Mouse (Mus musculus): ENCODE data around the gene Angpt4. TPM values are rescaled to one million over a fixed set of nuclear protein-coding genes. Genes with fewer than 3 reads are reported as not detected.

The Angpt4 gene
- 0.26 and 0.32 TPM in 2 replicates for polyA plus RNA-seq (2012; rRNA removed)

DNA sequence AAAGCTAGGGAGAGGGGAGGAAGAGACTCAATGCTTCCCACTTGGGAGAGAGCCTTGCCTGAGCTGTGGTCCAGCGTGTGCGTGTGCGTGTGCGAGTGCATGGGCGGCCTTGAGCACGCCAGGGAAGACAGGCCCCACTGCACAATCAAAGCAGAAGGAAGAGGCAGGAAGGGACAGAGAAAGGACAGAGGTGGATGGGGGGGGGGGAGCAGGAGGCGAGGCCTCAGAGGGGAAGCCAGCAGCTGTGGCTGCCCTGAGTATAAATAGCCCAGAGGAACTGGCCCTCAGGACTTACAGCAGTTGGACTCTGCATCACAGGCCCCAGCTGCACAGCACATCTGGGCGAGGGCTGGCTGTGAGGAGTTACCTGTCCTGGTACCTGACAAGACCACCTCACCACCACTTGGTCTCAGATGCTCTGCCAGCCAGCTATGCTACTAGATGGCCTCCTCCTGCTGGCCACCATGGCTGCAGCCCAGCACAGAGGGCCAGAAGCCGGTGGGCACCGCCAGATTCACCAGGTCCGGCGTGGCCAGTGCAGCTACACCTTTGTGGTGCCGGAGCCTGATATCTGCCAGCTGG lies at the start of gene Angpt4:
Angpt4 (plus strand) TSS at position 292 of the 582 bp plus-strand sequence.
- DNase-seq (ENCODE audit: extremely low spot score in 1 of 2, low spot score in 1 of 2), result no peak

GRCm38 (mm10) chr2:151862257-151862810 lies 48.7 kb upstream of the Angpt4 start:
- DNase-seq (ENCODE audit: extremely low spot score in 1 of 2, low spot score in 1 of 2), result no peak

- no peak for DNase-seq (ENCODE audit: extremely low spot score in 1 of 2, low spot score in 1 of 2)
These were observed 46.1 kb upstream of the Angpt4 start for GRCm38 (mm10) chr2:151864941-151865340.

- DNase-seq (ENCODE audit: extremely low spot score in 1 of 2, low spot score in 1 of 2), result peak; percentile 53 to 91
These were observed 44.5 kb upstream of the Angpt4 start for GRCm38 (mm10) chr2:151866487-151866886.

DNA sequence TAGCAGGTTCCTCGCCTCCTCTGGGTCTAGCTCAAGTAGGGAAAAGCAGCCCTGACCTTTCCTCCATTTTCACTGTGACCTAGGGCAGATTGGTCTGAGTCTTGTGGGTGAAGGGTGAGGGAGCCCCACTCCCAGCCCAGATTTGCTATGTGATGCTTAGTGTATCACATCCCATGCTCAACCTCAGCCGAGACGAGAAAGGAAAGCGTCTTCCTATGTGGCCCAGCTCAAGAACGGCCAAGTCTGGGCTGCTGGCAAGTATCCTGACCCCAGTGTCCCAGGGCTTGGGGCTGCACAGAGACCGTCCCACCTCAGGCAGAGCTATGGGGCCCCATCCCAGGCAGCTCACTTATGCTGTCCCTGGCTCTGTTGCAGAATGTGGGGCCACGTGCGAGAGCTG lies 42.8 kb upstream of the Angpt4 start:
- no peak for DNase-seq (ENCODE audit: extremely low spot score in 1 of 2, low spot score in 1 of 2)

GRCm38 (mm10) chr2:151874551-151874950 lies 36.5 kb upstream of the Angpt4 start:
- peak in 1 of 2 experiments; percentile 59 for DNase-seq (ENCODE audit: extremely low spot score in 1 of 2, low spot score in 1 of 2)

DNA sequence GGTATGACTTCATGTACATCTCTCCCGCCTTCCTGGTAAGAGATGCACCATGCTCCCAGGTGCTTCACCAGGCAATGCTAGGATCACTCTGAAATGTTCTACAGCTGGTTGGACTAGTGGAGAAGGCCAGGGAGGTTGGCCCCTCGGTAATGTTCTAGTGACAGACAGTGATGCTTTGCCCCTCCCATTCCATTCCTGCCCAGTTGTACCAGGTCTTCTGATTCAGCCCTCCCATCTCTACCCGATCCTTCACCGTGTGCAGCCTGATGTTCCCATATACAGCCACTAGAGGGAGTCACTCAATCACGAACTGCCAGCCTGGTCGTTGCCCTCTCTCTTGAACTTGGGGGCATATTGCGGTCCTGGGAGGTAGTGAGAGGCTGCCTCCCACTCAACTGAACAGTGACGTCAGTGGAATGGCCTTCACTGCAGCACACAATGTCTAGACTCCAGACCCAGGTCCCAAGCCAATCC lies 35.0 kb upstream of the Angpt4 start:
- DNase-seq (ENCODE audit: extremely low spot score in 1 of 2, low spot score in 1 of 2), result peak in 1 of 2 experiments; percentile 72

- DNase-seq (ENCODE audit: extremely low spot score in 1 of 2, low spot score in 1 of 2), result no peak
These were observed 32.4 kb upstream of the Angpt4 start for GRCm38 (mm10) chr2:151878645-151879044.

GRCm38 (mm10) chr2:151879760-151880159 lies 31.2 kb upstream of the Angpt4 start:
- no peak for DNase-seq (ENCODE audit: extremely low spot score in 1 of 2, low spot score in 1 of 2)

DNA sequence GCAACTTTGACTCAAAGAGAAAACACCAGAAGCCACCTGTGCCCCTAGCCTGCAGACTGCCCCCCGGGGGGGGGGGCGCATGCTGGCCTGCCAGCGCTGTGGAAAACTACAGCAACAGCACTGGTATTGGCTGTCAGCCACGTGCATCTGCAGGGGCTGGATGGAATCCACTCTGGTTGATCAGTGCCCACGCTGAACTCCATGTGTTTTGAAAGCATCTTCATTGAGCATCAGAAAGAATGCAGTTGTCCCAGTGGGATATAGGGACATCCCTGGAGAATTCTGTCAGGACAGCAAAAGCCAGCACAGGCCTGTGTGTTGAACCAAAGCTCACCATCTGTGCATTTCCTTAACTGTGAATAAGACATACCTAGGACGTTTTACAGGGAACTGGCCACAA lies 20.0 kb upstream of the Angpt4 start:
- peak in 1 of 2 experiments; percentile 58 for DNase-seq (ENCODE audit: extremely low spot score in 1 of 2, low spot score in 1 of 2)

- DNase-seq (ENCODE audit: extremely low spot score in 1 of 2, low spot score in 1 of 2), result no peak
These were observed 17.8 kb upstream of the Angpt4 start for GRCm38 (mm10) chr2:151893122-151893774.

- DNase-seq (ENCODE audit: extremely low spot score in 1 of 2, low spot score in 1 of 2), result peak in 1 of 2 experiments; percentile 38
These were observed 16.6 kb upstream of the Angpt4 start for GRCm38 (mm10) chr2:151894209-151894980.

DNA sequence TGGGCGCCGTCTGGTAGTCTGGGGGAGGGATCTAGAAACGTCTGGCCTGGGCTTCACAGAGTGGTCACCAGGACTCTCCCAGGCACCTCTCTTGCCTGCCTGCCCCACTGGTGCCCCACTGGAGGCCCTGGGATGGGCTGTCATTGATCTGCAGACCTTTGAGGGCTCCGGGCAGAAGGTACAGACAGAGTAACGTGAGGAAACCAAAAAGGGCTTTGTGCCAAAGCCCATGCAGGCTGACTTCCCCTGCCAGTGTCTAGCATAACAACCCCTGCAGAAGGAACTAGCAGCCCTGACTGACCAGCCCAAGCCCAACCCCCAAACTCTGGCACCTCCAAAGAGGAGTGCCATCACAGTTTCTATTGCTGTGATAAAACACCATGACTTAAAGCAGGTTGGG lies 15.1 kb upstream of the Angpt4 start:
- no peak for DNase-seq (ENCODE audit: extremely low spot score in 1 of 2, low spot score in 1 of 2)

DNA sequence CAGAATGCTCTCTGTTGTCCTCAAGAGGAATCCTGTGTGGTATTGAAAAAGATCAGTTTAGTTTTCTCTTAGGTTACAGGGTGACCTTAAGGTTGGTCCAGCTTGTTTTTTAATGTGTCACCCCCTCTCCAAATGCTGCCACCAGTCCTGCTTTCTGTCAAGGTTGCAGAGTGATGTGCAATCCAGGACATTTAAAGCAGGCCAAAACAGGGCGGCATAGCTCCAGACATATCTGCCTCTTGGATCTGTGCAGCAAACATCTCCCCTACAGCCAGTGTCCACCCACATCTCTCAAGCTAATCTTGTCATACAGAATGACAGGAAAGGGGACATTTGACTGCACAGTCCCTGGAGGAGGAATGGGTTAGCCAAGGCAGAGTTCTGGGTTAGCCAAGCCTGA lies 12.9 kb upstream of the Angpt4 start:
- DNase-seq (ENCODE audit: extremely low spot score in 1 of 2, low spot score in 1 of 2), result no peak

GRCm38 (mm10) chr2:151900845-151901244 lies 10.2 kb upstream of the Angpt4 start:
- DNase-seq (ENCODE audit: extremely low spot score in 1 of 2, low spot score in 1 of 2), result no peak

- DNase-seq (ENCODE audit: extremely low spot score in 1 of 2, low spot score in 1 of 2), result no peak
These were observed 7.7 kb upstream of the Angpt4 start for GRCm38 (mm10) chr2:151903267-151903666.

- no peak for DNase-seq (ENCODE audit: extremely low spot score in 1 of 2, low spot score in 1 of 2)
These were observed 7.1 kb upstream of the Angpt4 start for GRCm38 (mm10) chr2:151903933-151904332.

DNA sequence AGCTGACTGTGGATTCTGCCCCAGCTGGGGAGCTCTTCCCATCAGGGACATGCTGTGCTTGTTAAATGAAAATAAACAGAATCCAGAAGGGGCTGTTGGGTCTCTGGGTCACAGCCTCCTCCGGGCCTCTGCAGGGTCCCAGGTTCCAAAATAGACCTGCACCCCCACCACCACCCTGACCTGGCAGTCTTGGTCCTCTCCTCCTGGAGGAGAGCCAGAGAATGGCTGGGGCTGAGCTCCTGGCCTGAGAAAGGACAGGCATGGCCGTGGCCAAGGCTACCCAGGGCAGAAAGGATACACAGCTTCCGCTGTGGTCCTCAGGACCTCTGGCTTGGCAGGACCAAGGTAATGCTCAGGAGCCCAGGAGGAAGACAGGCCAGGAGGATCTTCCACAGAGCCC lies 6.4 kb upstream of the Angpt4 start:
- DNase-seq (ENCODE audit: extremely low spot score in 1 of 2, low spot score in 1 of 2), result no peak

GRCm38 (mm10) chr2:151907020-151907419 lies 4.0 kb upstream of the Angpt4 start:
- no peak for DNase-seq (ENCODE audit: extremely low spot score in 1 of 2, low spot score in 1 of 2)

DNA sequence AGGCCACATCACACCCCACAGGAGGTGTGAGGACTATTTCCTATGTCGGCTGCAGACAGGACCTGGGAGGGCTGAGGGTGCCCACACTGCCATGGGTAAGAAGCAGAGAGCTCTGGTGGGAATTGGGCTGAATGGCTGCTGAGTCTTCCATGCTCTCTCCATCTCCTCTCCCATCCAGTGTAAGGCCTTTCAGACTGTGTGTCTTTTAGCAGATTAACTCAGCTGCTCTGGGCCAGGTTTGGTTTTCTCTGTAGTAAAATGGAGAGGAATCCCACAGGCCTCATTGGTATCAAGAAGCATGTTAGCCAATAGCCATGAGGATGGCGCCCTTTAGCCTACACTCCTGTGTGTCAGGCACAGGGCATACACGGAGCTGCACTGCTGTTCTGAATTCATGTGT lies 1.6 kb upstream of the Angpt4 start:
- no peak for DNase-seq (ENCODE audit: extremely low spot score in 1 of 2, low spot score in 1 of 2)

DNA sequence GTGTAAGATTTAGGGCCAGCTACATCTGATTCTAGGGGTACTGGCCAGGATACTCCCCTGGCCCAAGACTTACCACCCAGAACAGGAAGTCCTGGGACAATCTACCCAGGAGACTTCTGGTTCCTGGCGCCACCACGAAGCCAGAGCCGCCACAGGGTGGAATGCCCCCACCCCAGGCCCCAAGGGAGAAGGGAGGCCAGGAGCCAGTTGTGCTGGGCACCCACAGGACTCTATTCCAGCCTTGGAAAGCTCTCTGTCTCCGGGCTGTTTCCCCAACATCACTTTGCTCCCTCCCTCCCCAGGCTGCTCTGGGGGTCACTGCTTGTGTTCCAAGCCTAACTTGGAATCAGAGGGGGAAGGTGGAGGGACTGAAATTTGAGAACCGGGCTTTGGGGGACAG lies 512 bp upstream of the Angpt4 start:
- no peak for DNase-seq (ENCODE audit: extremely low spot score in 1 of 2, low spot score in 1 of 2)
